Mouse (Mus musculus) lung, embryonic 16.5 days (tissue): ENCODE results near the gene Rnasel. TPM values are rescaled to one million over a fixed set of nuclear protein-coding genes. Genes with fewer than 3 reads are reported as not detected.

ENCODE experiments used
- ATAC-seq: fragments of 200-750 bp; cut with Nextera tagmentation; 2 replicates; pipeline ENCODE4 v1.8.0; 2017; ENCODE audit warnings: low read depth, mild to moderate bottlenecking, moderate library complexity
- H3K27ac ChIP-seq: fragments of 300-500 bp; sonication (generic); 2 replicates; pipeline ENCODE4 v1.5.1; 2014; ENCODE audit warnings: mild to moderate bottlenecking, control low read depth, low read length
- H3K27me3 ChIP-seq: fragments of 300-500 bp; sonication (generic); 2 replicates; pipeline ENCODE4 v1.6.1; 2014; ENCODE audit warnings: low read depth, low read length, mixed read lengths; ENCODE audit not compliant: control insufficient read depth, insufficient read depth
- H3K36me3 ChIP-seq: fragments of 300-500 bp; sonication (generic); 2 replicates; pipeline ENCODE4 v1.6.1; 2014; ENCODE audit warnings: low read length; ENCODE audit not compliant: control insufficient read depth, insufficient read depth
- H3K4me1 ChIP-seq: fragments of 300-500 bp; sonication (generic); replicated peaks from 2 replicates; pipeline ENCODE4 v1.6.1; 2014; ENCODE audit warnings: low read length, mixed read lengths; ENCODE audit not compliant: control insufficient read depth, insufficient read depth
- H3K4me2 ChIP-seq: fragments of 300-500 bp; sonication (generic); 2 replicates; pipeline ENCODE4 v1.6.1; 2014; ENCODE audit warnings: low read depth, low read length, control low read depth
- H3K4me3 ChIP-seq: fragments of 300-500 bp; sonication (generic); 2 replicates; pipeline ENCODE4 v1.5.1; 2014; ENCODE audit warnings: mild to moderate bottlenecking, low read length, control low read depth
- H3K9ac ChIP-seq: fragments of 300-500 bp; sonication (generic); 2 replicates; pipeline ENCODE4 v1.6.1; 2014; ENCODE audit warnings: low read length, control low read depth
- H3K9me3 ChIP-seq: fragments of 300-500 bp; sonication (generic); 2 replicates; pipeline ENCODE4 v1.6.1; 2016; ENCODE audit warnings: low read length; ENCODE audit not compliant: control insufficient read depth
- WGBS: fragments of 180-500 bp; shearing (Covaris S2); extraction: QIAGEN DNeasy Blood & Tissue Kit; methylation state at CpG from one replicate; pipeline ENCODE4 v1.1.7; 2014; 5-methylcytosine and 5-hydroxymethylcytosine counted together
- polyA plus RNA-seq: library from polyadenylated mRNA; unstranded; fragments of >200 nt; fragmentation: Nextera tagmentation; extraction: Ambion mirVana; gene quantifications from 2 replicates; pipeline ENCODE4 v1.2.1, GENCODE M21; 2015

Rnasel gene
- polyA plus RNA-seq, 1 experiment from 2014 or later: 7.8 TPM

DNA sequence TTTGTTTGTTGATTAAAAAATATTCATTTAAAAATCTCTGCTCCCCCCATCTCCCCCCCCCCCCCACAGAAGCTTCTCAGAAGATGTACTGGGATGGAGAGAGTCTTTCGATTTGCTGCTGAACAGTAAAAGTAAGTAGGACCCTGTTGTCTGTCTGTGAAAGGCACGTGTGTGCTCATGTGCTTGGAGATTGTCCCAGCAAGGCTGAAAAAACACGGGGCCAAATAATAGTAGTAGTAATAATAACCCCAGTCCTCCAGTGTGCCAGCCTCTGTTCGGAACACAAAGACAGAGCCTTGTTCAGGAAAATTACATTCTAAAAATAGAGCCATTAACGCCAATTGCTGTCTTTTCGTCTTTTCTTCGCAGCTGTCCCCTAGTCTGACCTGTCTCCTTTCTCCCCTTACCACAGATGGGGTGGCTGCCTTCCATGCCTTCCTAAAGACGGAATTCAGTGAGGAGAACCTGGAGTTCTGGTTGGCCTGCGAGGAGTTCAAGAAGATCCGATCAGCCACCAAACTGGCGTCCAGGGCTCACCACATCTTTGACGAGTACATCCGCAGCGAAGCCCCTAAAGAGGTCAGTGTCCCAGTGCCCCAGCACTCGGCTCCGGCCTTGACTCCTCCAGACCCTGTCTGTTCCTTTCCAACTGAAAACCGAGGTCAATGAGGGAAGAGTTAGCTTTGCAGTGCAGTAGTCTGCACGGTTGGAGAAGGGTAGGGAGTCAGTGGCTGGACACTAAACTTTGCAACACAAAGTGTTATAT is 7.5 kb upstream of the Rnasel start:
- Histone ChIP-seq H3K4me2 (no peak overlapping the region), H3K27me3 (peaks cover 37% of the 10 kb centered on the region), H3K9me3 (no peaks in the 10 kb centered on the region), H3K4me1 (peaks cover 3% of the 10 kb centered on the region), H3K27ac (no peak overlapping the region), H3K9ac (no peak overlapping the region; the same call in 1 of the 2 replicates), H3K4me3 (no peak overlapping the region), H3K36me3 (no peaks in the 10 kb centered on the region)
- no peak for ATAC-seq
- 72% methylated on average over 18 of the region's 18 CpGs for WGBS

DNA sequence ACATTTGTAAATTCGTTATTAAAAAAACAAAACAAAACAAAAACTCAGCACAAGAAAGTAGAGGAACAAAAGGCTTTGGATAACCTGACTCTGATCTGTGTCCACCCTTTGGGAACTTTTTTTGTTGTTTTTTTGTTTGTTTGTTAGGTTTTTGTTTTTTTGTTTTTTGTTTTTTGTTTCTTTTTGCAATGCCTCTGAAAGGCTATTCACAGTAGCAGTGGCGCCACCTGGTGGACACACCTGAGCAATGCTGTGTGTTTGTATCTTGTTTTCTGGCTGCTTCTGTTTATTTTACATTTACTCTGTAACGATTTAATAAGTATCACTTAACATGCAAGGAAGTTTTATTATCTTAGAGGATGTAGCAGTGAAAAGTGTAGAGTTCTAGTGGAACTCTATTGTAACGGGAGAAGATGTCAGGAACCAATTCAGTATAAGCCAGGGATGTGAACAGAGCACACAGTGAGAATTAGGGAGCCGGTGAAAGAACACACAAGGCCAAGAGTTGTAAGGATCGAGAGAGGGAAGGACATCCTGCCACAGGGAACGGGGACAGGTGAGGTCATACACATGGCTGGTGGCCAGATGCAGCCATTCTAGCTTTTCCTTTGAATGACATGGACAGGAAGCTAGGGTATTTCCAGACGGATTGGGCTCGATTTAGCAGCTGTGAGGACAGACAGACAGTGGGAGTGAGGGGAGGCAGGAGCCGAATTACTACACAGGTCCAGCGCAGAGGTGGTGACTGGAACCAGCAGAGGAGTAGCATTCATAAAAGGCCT is 6.7 kb upstream of the Rnasel start:
- H3K9me3 ChIP-seq: no peaks in the 10 kb centered on the region
- H3K4me1 ChIP-seq: peaks cover 3% of the 10 kb centered on the region
- H3K27ac ChIP-seq: no peak overlapping the region
- H3K27me3 ChIP-seq: peaks cover 33% of the 10 kb centered on the region
- 0 out of 2 replicates have a peak, but pooled peaks have one; percentile 8 for ATAC-seq
- H3K4me3 ChIP-seq: no peak overlapping the region
- H3K36me3 ChIP-seq: no peaks in the 10 kb centered on the region
- H3K4me2 ChIP-seq: no peak overlapping the region
- WGBS: 43% methylated on average over 11 of the region's 11 CpGs
- no peak overlapping the region for H3K9ac ChIP-seq

DNA sequence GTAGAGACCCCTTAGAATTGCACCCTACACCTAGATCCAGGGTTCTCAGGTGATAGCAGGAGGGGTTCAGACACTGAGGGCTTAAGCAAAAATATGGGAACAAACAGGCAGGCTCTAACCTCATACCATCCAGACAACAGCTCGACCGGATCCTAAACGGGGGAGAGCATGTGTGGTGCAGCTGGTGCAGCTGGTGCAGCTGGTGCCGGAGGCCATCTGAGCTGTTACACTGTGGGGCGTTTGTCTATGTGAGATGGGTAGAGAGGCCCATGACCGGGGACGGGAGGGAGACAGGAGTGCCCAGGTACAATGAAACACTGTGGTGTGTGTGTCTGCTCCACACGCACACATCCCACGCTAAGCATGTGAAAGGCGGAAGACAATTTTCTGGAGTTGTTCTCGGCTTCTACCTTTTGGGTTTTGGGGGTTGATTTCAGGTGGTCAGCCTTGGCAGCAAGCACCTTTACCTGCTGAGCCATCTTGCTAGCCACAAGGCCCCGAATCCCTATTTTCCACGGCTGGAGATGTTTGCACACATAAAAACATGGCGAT is 3.0 kb upstream of the Rnasel start:
- 78% methylated on average over 14 of the region's 14 CpGs for WGBS
- Histone ChIP-seq H3K27ac (no peak overlapping the region), H3K4me1 (peaks cover 17% of the 10 kb centered on the region), H3K4me3 (no peak overlapping the region), H3K9me3 (no peaks in the 10 kb centered on the region), H3K36me3 (no peaks in the 10 kb centered on the region), H3K4me2 (no peak overlapping the region), H3K9ac (no peak overlapping the region), H3K27me3 (peaks cover 4% of the 10 kb centered on the region)
- no peak for ATAC-seq

DNA sequence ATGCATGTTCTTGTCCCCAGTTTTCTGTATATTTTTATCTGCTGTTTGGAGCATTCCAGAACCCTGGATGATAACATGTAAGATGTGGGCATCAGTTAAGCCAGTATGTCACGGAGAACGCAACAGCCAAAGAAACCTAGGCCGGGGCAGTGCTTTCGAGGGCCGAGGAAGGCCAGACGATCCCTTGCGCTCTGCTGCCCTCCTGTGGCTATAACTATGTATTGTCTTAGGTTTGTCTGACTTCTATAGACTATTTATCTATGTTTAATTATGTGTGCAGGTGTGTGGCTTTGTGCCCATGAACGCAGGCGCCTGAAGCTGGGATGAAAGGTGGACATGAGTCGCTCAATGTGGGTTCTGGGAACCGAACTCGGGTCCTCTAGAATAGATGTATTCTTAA is 2.5 kb upstream of the Rnasel start:
- Histone ChIP-seq H3K9ac (no peak overlapping the region), H3K4me1 (peaks cover 20% of the 10 kb centered on the region), H3K27ac (no peak overlapping the region), H3K36me3 (no peaks in the 10 kb centered on the region), H3K4me2 (no peak overlapping the region), H3K9me3 (no peaks in the 10 kb centered on the region), H3K27me3 (peaks cover under 1% of the 10 kb centered on the region; the same call in 1 of the 2 replicates), H3K4me3 (no peak overlapping the region)
- WGBS: 4% methylated on average over 12 of the region's 12 CpGs
- ATAC-seq: no peak

DNA sequence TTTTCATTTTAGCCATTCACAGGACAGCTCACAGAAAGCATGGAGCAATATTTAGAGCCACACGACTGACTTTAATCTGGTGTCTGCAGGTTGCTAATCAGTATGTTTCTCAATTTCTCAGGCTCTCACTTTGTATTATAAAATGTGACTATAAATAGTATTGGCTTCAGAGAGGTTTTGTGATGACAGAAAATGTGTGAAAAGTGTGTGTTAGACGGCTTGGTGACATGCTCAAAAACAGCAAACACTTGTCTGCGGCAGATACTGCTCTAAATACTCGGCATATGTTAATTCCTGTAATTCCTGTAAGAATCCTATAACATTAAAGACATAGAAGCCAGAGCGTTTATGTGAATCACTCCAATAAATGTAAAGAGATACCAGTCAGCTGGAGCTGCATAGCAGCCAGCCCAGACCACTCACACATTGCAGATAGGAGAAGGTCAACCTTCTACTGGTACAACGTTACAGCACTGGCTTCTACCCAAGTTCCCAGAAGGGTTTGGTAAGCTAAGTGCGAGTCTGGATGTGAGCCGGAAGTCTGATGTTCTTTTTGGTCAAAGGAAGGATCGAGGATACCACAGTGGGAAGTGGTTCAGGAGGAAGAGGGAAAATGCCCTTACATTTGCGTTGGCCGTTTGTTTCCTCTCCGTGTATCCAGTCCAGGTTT is 1.2 kb upstream of the Rnasel start:
- Histone ChIP-seq H3K4me1 (peaks cover 25% of the 10 kb centered on the region), H3K27ac (peak overlapping the region; percentile 75), H3K4me2 (peak overlapping the region; percentile 59), H3K9ac (no peak overlapping the region), H3K4me3 (no peak overlapping the region), H3K27me3 (no peaks in the 10 kb centered on the region), H3K36me3 (no peaks in the 10 kb centered on the region), H3K9me3 (no peaks in the 10 kb centered on the region)
- 37% methylated on average over 12 of the region's 12 CpGs for WGBS
- no peak for ATAC-seq

DNA sequence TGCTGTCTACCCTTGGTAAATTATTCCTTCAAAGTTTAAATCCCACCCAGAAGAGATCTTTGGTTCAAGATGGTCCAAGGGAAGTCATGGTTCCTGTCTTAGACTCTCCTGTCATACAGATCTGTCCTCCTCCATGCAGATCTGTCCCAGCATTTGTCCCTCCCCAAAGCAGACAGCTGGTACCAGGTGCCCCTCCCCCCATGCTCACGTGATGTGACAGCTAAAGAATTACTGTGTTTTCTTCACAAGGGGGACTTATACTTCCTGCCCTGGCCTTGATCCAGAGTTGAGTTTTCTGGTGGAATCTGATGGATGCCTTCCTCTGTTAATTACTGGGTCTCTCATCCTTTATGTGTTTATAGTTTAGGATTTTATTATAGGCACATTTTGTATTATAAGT is 677 bp upstream of the Rnasel start:
- Histone ChIP-seq H3K9ac (no peak overlapping the region), H3K27me3 (no peaks in the 10 kb centered on the region), H3K36me3 (no peaks in the 10 kb centered on the region), H3K4me3 (no peak overlapping the region), H3K4me1 (peaks cover 25% of the 10 kb centered on the region), H3K4me2 (peak overlapping the region; percentile 59), H3K9me3 (no peaks in the 10 kb centered on the region), H3K27ac (peak overlapping the region; percentile 75)
- ATAC-seq: peak; percentile 26; the same call in 1 of the 2 replicates
- WGBS: 7% methylated on average over 1 of the region's 1 CpGs

DNA sequence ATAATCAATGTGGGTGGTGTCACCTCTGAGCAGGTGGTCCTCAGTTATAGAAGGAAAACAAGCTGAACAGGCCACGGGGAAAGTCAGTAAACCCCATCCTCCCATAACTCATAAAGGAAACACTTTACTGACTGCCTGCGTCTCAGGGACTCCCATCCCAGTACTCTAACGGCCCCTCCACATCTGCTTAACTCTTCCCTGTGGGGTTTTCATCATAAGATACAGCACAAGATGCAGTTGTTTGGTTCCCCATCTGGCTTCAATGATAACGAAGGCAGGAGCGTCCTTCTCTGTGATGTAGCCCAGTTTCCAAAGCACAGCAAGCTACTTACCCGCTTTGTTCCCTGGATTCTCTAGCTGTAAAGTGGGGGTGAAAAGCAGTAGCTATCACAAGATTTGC is 828 bp downstream of the Rnasel start:
- no peaks in the 10 kb centered on the region for H3K27me3 ChIP-seq
- no peak overlapping the region for H3K27ac ChIP-seq
- H3K4me3 ChIP-seq: no peak overlapping the region; the same call in 1 of the 2 replicates
- H3K36me3 ChIP-seq: no peaks in the 10 kb centered on the region
- ATAC-seq: no peak
- peaks cover 25% of the 10 kb centered on the region for H3K4me1 ChIP-seq
- H3K9me3 ChIP-seq: no peaks in the 10 kb centered on the region
- peak overlapping the region; percentile 58 for H3K9ac ChIP-seq
- peak overlapping the region; percentile 59 for H3K4me2 ChIP-seq
- 44% methylated on average over 6 of the region's 6 CpGs for WGBS

DNA sequence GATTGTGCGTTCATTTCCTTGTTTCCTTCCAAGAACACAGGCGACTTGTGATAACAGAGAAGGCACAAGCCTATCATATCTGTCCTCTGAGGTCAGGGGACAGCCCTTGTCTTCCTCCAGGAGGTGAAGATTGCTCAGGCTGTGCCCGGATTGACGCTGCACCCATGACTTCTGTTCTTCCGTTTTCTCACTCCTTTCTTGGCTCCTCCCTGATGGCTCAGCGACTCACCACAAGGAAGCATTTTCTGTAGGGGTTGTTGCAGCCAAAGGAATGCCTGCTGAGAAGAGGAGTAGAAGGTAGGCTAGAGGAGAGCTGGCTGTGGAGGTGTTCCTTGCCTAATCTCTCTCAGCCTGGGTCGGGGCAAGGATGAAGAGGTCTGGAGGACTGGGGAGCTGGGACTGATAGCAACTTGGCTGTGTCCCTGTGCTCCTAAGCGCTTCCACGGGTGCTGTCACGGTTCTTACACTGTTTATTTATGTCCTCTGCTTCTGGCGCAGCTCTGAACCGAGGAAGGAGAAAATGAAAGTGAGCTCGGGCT is 2.6 kb downstream of the Rnasel start:
- ATAC-seq: peak; percentile 16; the same call in 1 of the 2 replicates
- Histone ChIP-seq H3K4me3 (peak overlapping the region; percentile 53), H3K9ac (peak overlapping the region; percentile 64)

More for the DNA sequence above, 2.6 kb downstream of the Rnasel start:
- Histone ChIP-seq H3K4me2 (peak overlapping the region; percentile 76), H3K4me1 (peaks cover 25% of the 10 kb centered on the region), H3K27ac (peak overlapping the region; percentile 80), H3K27me3 (no peaks in the 10 kb centered on the region), H3K36me3 (no peaks in the 10 kb centered on the region), H3K9me3 (no peaks in the 10 kb centered on the region)
- 10% methylated on average over 13 of the region's 13 CpGs for WGBS
